Mouse (Mus musculus): Measurements from ENCODE around the gene 4931406P16Rik.

The 4931406P16Rik gene

DNA sequence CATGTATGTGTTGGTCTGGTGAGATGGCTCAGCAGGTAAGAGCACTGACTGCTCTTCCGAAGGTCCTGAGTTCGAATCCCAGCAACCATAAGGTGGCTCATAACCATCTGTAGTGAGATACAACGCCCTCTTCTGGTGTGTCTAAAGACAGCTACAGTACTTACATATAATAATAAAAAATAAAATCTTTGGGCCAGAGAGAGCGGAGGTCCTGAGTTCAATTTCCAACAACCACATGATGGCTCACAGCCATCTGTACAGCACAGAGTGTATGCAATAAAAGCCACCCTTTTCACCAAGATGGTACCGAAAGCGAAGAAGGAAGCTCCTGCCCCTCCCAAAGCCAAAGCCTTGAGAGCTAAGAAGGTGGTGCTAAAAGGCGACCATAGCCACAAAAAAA lies 62.6 kb downstream of the 4931406P16Rik start, which contains the start of gene Gm6096:
Gene Gm6096, plus strand, starts transcription at position 301 of the 400 bp plus-strand sequence.
- no peak for DNase-seq (ENCODE audit: low read depth, low spot score)

DNA sequence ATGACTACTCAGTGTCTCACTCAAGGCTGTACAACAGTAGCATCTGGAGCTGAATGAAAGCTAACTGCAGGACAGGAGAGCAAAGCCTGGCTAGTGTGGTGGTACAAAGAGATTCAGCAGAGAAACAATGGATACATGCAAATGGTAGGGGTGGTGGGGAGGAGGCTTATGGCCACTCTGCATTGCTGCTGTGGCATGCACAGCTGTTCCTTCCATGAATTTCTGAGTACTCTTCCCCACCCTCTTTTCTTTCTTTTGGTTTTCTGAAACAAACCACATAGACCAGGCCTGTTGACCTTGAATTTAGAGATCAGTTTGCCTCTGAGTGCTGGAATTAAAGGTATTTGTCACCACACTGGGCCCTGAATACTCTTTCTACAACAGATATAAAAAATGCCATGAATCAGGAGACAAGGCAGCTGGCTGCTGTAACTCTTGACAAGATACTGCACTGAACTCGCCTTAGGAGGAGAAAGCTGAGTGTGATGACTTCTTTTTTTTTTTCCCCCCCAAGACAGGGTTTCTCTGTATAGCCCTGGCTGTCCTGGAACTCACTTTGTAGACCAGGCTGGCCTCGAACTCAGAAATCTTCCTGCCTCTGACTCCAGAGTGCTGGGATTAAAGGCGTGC lies 66.4 kb downstream of the 4931406P16Rik start:
- no peak for DNase-seq (ENCODE audit: low read depth, low spot score)

DNA sequence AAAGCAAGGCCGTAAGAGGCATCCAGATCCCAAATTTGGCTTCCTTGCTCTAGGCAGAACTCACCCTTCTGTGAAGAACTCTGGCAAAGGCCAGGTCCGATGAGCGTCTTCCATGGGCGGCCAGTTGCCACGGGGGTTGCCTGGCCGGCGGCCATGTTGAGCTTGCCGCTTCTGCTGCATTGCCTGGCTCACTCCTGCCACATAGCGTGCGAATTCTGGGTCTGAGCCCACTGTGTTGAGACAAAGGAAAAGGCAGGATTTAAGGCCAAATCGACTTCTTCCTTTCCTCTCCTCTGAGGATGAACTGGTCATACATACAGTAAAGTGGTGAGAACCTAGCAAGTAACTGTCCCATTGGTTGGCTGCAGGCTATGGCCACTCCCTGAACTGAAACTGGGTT lies 71.2 kb downstream of the 4931406P16Rik start:
- peak; percentile 60 for DNase-seq (ENCODE audit: low read depth, low spot score)

DNA sequence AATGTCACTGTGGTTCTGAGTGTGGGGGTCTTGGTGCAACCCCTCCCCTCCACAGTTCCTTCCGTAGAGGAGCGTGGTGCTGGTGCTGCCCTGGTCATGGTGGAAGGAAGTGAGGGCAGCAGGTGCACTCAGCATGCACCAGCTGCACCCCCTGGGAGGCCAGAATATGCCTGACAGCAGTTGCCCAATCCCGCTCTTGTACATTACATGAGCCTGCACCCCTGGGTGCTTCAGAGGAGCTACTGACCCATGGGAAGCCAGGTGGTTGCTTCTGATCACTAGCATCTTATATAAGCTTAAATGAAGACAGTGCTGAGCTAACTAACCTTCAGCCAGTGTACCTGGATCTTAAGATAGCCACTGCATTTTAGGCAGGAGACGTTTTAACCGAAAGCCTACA lies 75.3 kb downstream of the 4931406P16Rik start:
- DNase-seq (ENCODE audit: low read depth, low spot score) = no peak

DNA sequence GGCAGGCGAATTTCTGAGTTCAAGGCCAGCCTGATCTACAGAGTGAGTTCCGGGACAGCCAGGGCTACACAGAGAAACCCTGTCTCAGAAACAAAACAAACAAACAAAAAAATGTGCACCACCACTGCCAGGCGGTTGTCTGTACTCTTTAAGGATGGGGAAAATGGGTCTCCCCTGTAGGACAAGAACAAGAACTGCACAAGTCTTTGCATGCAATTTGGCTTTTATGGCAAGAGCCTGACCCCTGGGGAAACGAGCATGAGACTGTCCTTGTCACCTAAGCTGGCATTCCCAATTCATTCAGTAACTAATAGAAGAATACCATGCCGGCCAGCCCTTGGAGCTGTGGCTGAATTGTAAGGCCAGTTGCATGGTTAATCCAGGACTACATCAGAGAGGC lies 77.7 kb downstream of the 4931406P16Rik start:
- peak; percentile 40 for DNase-seq (ENCODE audit: low read depth, low spot score)

DNA sequence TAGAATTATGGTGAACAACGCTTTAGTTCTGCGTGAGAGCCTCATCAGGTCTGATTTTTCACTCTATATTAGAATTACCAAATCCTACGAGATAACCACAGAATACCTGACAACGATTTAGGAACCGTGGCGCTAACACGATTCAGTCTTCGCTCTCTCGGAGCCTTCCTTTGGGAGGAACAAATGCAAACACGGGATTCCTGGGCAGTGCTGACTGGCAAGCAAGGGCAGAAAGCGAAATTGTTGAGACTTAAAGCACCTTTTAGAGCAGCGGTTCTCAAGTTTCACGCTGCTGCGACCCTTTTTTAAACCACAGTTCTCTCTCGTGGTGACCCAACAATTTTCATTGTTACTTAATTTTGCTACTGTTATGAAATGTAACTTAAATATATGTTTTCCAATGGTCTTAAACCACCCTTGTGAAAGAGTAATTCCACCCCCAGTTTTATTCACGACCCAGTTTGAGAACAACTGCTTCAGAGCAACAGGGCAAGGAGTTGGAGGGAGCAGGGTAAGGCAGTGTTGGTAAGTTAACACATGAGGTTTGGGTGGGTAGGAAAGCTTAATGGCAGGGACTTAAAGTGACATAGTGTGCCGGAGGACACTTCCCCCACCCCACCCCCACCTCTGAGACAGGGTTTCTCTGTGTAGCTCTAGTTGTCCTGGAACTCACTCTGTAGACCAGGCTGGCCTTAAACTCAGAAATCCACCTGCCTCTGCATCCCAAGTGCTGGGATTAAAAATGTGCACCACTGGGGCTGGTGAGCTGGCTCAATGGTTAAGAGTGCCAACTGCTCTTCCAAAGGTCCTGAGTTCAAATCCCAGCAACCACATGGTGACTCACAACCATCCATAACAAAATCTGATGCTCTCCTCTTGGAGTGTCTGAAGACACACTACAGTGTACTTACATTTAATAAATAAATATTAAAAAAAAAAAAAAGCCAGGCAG lies 78.5 kb downstream of the 4931406P16Rik start:
- DNase-seq (ENCODE audit: low read depth, low spot score) = no peak

DNA sequence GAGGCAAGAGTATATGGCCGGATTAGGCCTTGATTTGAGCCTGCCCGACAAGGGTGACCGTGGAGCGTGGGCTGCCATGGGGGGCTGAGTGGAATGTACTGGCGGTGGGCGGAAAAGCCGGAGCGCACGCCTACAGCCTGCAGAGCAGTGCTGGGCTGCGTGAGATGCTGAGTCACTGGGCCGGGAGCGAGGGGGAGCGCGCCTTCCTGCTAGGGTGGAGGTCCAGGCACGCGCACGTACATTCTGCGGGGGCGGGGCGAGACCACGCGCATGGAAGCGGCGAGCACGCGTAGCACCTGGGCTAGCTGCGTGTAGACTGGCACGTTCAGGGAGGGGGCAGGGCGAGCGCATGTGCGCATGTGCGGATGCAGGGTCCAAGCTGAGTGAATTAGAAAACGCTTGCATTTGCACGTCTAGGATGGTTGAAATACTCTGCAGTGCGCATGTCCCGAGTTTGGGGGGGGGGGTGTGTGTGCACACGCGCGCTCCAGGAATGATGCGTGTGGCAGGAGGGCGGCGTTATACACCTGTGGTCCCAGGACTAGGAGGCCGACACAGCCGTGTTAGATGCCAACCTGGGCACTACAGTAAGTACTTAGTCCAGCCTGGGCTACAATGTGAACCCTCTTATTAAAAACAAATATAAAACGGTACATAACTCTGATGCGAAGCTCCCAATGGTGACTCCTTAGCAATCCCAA lies 79.3 kb downstream of the 4931406P16Rik start:
- DNase-seq (ENCODE audit: low read depth, low spot score) = peak; percentile 100

DNA sequence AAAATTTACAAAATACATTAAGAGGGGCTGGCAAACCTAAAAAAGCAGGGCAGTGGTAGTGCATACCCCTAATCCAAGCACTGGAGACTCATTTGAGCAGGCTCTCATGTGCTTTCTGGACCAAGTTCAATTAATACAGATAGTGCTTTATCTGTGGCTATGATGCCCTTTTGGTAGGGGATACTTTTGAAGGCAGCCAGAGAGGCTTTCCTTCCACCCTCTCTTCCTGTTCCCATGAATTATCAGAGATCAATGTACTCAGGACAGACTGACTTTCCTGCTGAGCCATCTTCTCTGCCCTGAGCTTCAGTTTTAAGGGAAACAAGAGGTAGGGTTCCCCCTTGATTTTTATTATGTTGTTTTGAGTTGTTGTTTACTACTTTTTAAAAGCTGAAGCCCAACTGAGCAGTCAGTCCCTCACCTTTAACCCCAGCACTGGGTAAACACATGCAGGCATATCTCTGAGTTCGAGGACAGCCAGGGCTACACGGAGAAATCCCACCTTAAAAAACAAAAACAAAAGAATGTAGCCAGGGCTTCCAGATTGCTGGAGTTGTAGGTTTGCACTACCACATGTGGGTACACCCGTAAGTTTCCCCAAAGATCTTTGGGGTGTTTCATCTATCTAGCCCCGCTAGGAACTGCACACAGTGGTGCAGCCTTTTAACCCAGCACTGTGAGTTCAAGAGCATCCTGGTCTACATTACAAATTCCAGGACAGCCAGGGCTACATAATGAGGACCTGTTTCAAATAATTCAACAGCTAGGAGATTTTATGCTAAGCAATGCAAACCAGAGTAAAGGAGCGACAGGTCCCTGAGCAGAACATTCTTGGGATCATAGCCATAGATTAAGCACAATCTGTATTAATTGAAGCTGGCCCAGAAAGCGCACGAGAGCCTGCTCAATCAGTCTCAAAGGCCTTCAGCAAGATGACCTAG lies 80.3 kb downstream of the 4931406P16Rik start:
- DNase-seq (ENCODE audit: low read depth, low spot score) = no peak

DNA sequence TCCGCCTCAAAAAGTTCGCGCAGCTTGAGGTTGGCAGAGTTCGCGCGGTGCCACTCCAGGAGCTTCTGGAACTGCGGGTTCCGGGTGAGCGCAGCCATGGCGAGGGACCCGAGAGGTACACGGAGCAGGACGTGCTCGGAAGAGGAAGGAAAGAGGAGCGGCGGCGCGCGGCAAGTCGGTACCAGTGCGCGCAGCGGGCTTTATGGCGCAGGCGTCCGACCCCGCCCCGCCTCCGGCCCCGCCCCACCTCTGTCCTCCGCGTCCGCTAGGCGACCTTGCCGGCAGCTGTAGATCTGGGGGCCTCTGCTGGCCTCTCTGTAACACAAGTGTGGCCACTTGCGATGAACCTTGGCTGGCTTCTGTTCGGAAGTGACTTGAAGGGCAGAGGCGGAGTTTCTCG lies 83.2 kb downstream of the 4931406P16Rik start, which contains the start of gene Gpi1:
Gene Gpi1, minus strand, starts transcription at position 221 of the 400 bp plus-strand sequence.
- DNase-seq (ENCODE audit: low read depth, low spot score) = peak; percentile 85

DNA sequence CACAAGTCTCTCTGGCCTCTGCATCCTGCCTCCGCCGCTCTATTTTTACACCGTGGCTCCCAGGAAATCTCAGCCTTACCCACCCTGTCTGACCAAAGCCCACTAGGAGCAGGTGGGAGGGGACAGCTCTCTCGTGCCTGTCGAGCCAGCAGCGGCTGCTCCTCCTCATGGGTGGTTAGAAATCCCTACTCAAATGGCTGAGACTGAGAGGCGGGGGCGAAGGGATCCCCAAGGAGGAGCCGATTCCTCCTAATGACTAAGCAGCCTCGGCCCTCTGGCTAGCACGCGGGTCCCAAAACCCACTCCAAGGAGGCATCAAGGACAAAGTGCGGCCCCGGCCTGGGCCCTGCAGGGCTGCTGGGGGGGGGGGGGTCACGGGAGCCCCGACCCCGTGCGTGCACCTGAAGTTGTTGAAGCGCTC lies 83.7 kb downstream of the 4931406P16Rik start:
- DNase-seq (ENCODE audit: low read depth, low spot score) = peak; percentile 46

DNA sequence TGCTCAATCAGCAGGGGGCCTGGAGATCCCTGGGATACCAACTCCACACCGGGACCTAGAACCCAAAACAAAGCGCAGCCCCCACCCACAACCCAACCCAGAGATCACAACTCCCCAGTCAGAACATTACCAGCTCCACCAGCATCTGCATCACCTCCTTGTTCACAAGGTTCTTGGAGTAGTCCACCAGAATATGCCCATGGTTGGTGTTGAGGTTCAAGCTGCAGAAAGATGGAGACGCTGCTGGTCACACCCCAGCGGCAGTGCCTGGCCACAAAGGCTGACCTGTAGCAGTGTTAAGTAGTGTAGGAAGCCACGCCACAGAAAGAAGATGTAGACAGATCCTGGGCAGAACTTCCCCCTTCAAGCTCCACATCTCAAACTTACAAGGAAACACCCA lies 84.2 kb downstream of the 4931406P16Rik start:
- DNase-seq (ENCODE audit: low read depth, low spot score) = no peak

DNA sequence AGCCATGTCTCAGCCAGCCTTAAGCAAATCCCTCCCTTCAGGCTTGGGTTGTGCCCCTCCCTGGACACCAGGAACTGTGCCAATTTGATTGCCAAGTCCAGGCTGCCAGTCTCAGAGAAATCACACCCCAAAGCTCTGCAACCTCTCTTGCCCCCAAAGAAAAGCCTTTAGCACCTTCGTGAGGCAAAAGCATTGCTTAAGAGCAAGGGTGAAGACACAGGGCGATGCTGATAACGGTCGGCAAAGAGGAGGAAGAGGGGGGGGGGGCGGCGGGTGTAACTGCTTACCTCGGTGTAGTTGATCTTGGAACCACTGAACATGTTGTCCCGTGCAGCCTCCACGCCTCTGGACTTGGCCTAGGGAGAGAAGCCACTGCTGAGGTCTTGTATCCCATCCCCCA lies 84.7 kb downstream of the 4931406P16Rik start:
- no peak for DNase-seq (ENCODE audit: low read depth, low spot score)

DNA sequence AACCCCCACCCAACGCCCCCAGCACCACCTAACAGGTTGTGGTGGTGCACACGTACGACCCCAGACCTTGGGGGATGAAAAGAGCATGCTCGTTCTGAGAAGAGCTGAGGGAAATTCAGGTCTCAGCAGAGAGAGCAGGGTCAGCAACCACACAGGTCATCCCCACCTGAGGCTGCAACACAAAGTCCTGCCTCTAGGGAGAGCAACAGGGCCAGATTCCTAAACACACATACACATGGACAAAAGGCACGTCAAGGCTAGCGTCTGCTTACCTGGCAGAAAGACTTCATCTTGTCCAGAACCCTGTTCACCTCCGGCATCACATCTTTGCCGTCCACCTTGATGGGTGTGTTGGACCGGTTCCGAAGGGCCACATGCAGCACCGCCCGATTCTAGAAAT lies 86.5 kb downstream of the 4931406P16Rik start:
- DNase-seq (ENCODE audit: low read depth, low spot score) = no peak

DNA sequence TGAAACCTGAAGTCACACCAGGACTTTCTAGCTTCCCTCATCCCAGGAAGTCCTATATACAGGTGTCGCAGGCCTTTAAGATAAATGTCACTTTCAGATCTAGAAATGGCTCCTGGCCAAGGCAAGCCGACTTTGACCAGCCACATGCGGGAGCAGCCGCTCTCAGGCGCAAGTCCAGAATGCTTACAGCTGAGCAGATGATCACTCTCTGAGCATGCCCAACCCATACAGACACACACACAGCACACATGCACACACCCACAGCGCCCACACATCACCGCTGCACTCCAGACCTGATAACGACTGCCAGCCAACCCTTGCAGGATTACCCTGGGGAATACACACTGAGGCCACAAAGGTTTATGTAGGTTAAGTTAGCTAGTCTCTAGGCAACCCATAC lies 87.3 kb downstream of the 4931406P16Rik start:
- no peak for DNase-seq (ENCODE audit: low read depth, low spot score)

DNA sequence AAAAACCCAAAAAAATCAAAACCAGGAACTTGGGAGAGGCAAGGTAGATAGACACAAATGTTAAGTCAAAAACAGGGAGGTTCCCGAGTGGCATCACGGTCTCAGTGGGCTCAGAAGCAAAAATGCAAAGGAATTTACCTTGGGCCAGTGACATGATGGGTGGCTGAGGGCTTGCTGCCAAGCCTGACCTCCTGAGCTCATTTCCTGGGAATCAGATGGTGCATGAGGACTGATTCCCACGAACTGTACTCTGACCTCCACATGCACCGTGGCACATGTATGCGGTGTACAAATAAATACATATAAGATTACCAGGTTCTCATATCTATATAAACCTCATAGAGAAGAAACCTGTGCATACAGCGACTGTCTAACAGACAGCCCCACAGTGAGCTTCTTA lies 89.0 kb downstream of the 4931406P16Rik start:
- DNase-seq (ENCODE audit: low read depth, low spot score) = no peak

DNA sequence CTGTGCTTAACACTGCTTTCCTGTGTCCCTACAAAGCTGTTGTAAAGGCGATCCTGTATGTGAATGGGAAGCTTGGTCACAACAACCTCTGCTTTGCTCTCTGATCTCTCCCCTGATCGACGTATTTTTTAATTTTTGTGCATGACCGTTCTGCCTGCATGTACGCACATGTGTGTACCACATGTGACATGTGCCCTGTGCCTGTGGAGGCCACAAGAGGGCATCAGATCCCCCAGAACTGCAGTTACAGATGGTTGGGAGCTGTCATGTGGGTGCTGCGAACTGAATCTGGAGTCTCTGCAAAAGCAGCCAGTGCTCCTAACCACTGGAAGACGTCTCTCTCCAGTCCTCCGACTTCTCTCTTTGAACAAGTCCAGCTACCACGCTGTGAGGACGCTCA lies 91.0 kb downstream of the 4931406P16Rik start:
- DNase-seq (ENCODE audit: low read depth, low spot score) = no peak

DNA sequence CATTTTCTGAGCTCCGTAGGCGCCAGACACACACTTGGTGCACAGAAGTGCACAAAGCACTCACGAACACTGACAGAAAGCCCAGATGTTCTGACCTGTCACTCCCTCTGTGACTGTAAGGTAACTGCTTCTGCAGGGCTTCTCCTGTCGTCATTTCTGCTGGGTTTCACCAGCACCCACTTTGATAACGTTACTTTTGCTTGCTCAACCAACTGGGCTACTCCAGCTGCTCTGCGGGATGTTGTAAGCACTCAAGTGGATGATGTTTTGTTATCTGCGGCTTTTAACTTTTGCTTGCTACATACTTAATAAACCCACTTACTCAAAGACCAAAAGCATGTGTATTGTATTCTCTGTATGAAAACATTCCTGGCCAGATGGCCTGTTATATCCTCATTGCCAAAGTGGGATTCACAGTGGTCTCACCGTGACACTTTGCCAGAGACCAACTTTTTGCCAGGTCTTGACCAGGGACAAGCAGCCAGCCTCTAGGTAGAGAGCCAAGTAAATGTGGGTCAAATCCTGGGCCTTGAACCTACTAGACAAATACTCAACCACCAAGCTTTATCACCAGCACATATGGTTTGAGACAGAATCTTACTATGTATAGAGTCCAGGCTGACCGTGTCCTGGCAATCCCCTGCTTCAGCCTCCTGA lies 91.6 kb downstream of the 4931406P16Rik start:
- no peak for DNase-seq (ENCODE audit: low read depth, low spot score)

DNA sequence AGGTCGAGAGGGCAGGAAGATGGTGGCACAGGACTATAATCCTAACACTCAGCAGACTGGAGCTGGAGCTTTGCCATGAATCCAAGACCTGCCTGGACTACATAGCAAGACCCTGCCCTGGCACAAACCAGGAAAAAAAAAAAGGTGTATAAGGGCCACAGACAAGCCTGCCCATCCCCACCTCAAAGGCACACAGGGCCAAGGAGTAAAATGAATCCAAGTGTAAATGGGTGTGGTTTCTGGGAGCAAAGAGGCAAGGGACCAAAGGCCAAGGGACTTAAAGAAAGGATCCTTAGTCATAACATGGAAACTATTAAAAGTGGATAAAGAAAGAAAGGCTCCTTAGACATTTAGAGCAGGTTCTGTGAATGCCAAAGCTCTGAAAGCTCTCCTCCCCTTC lies 94.9 kb downstream of the 4931406P16Rik start:
- no peak for DNase-seq (ENCODE audit: low read depth, low spot score)

DNA sequence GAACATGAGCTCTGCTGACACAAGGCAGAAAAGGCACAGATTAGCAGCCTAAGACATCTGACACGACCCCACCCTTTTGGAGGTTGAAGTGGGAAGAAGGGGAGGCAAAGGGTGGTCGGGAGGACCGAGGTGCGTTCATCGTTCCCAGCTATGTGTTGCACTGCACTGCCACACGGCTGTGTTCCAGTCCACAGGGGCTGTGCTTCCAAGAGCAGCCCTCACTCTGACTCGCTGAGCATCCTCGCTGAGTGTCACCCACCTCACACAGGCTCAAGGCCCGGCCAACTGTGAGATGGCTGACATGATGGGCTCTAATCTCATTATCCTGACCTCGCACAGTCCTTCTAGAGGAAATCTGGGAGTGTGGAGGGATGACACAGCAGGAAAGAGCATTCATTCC lies 96.9 kb downstream of the 4931406P16Rik start:
- no peak for DNase-seq (ENCODE audit: low read depth, low spot score)

DNA sequence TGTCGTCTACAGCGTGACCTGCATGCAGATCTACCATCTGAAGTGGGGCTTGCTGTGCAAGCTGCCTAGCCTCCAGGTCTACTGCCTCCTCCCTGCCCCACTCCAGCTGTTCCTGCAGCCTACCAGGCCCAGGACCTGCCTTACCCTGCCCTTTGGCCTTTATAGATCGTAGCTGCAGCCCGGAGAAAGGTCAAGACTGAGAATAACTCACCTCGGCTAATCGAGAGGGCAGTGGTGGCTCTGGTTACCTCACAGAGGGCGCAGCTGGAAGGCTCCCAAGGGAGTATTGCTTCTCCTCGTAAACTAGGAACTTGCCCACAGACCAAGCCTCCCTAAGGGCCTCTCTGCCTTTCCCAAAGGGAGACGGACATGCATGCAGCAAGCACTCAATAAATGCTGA lies 97.9 kb downstream of the 4931406P16Rik start:
- no peak for DNase-seq (ENCODE audit: low read depth, low spot score)

DNA sequence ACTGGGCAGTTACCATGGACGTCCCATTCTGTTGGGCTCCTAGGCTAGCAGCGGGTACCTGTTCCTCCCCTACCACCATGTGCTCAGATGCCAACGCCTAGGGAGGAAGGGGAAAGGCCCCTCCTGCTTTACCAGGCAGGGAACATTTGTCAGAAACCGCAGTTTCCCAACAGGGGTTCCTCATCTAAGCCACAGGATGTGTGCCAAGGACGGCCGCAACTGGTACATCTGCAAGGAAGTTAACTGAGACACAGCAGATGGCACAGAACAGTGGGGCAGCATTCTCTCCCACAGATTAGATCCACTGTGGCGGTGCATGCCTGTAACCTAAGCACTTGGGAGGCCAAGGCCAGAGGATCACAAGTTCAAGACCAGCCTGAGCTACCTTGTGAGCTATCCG lies 98.7 kb downstream of the 4931406P16Rik start:
- no peak for DNase-seq (ENCODE audit: low read depth, low spot score)

All from ES-CJ7 (cell line).